14 mouse cellular contexts compared by ENCODE assay signal in the genomic region with DNA sequence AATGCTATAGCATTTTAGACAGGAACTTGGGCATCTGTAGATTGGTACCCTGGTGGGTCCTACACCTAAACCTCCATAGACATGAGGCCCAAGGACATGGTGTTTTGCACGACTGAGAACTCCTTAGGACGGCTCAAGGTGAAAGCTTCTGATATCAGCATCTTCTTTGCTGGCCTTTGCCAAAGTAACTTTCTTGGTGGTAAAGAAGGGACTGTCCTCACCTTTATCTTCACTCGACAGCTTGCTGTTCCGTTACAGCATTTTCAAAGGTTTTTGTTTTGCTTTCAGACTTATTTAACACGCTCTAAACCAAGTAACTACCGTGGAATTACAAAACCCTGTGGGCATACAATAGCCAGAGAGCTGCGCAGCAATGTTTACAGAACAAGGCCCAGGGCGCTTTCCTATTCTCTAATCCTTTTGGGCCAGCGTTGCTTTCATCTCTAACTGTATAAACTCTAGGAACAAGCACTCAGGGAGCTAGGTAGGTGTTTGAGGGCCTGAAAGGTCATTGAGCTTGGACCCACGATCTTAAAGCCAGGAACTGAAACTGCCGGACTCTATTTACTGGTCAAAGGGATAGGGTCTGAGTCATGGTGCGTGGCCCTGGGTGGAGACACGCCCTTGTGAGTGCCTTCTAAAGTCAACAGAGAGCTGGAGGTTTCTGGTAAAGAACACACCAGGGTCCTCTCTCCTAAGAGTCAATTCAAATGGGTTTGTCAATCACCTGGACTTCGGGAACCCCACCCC. TPM values are rescaled to one million over a fixed set of nuclear protein-coding genes. Genes with fewer than 3 reads are reported as not detected.
DNase-seq lines count a peak whose midpoint lies in the region; ATAC-seq and TF ChIP-seq lines count a peak whose summit lies in the region.
"Had no signal": no experiment of that assay in that cellular context is flagged by ENCODE, and none has a peak within 500 bp of the region (broad histone marks: within the 10 kb centered on the region; RNA-seq: fewer than 3 reads in every experiment).

No protein-coding gene starts in this region.

- no peak overlapping the region for H3K27ac ChIP-seq in intestine, embryonic 16.5 days (ENCODE audit: low read length)
- H3K27ac ChIP-seq in macrophage: peak overlapping the region; percentile 60
- no peak overlapping the region for H3K27ac ChIP-seq in layer of hippocampus, adult 2 months
- no peak overlapping the region for H3K27ac ChIP-seq in left cerebral cortex, adult 2 months
- H3K27ac ChIP-seq: midbrain, embryonic 13.5 days had no signal

- intact Hi-C loops in left cerebral cortex, adult 2 months (cut with DNase I): no loop called here

- no peaks in the 10 kb centered on the region for H3K27me3 ChIP-seq in intestine, embryonic 16.5 days (replicated peaks; ENCODE audit: control insufficient read depth, insufficient read depth, low read length)
- H3K27me3 ChIP-seq: midbrain, embryonic 13.5 days had no signal

- H3K4me2 ChIP-seq in intestine, embryonic 16.5 days (ENCODE audit: low read depth, low read length): no peak overlapping the region
- H3K4me2 ChIP-seq: midbrain, embryonic 13.5 days had no signal

- no peak overlapping the region for H3K9ac ChIP-seq in intestine, embryonic 16.5 days (ENCODE audit: low read depth, low read length)
- H3K9ac ChIP-seq: forebrain, postnatal 0 days; midbrain, embryonic 13.5 days had no signal

- no peak overlapping the region for H3K4me3 ChIP-seq in intestine, embryonic 16.5 days (ENCODE audit: low read length)
- no peak overlapping the region for H3K4me3 ChIP-seq in macrophage (ENCODE audit: inconsistent target)
- H3K4me3 ChIP-seq in layer of hippocampus, adult 2 months: no peak overlapping the region
- H3K4me3 ChIP-seq in left cerebral cortex, adult 2 months: no peak overlapping the region
- H3K4me3 ChIP-seq: midbrain, embryonic 13.5 days had no signal

- ATAC-seq in intestine, embryonic 16.5 days: peak; percentile 40; the same call in 1 of the 2 replicates
- ATAC-seq: forebrain, postnatal 0 days; midbrain, embryonic 13.5 days had no signal

- H3K4me1 ChIP-seq in intestine, embryonic 16.5 days (ENCODE audit: control insufficient read depth, insufficient read depth, low read length): no peaks in the 10 kb centered on the region
- H3K4me1 ChIP-seq: midbrain, embryonic 13.5 days had no signal

- no peaks in the 10 kb centered on the region for H3K36me3 ChIP-seq in intestine, embryonic 16.5 days (ENCODE audit: control insufficient read depth, insufficient read depth, low read length)
- peaks cover 16% of the 10 kb centered on the region; the same call in 1 of the 2 replicates for H3K36me3 ChIP-seq in macrophage (ENCODE audit: inconsistent target)
- H3K36me3 ChIP-seq: G1E had no signal

- no peaks in the 10 kb centered on the region for H3K9me3 ChIP-seq in intestine, embryonic 16.5 days (ENCODE audit: control insufficient read depth, low read length)
- H3K9me3 ChIP-seq: G1E; midbrain, embryonic 13.5 days had no signal

- WGBS in intestine, embryonic 16.5 days: 68% methylated on average over 14 of the region's 14 CpGs
- WGBS in macrophage (ENCODE audit: missing documents): 70% methylated on average over 14 of the region's 14 CpGs

- peaks cover 38% of the 10 kb centered on the region; the same call in 1 of the 2 replicates for H3K79me2 ChIP-seq in macrophage (ENCODE audit: inconsistent target)

- no peak for TF ChIP-seq CTCF in layer of hippocampus, adult 2 months (conservative IDR thresholded peaks at IDR 0.05)
- TF ChIP-seq CTCF in left cerebral cortex, adult 2 months (IDR thresholded peaks at IDR 0.05): no peak

- DNase-seq in spleen, postnatal 10 days (ENCODE audit: low spot score in 2 of 2): peak; percentile 32 to 40
- DNase-seq in spleen, postnatal 14 days (ENCODE audit: low spot score in 2 of 2): no peak
- DNase-seq in layer of hippocampus, adult 2 months (ENCODE audit: low spot score in 2 of 2): no peak
- no peak for DNase-seq in right cerebral cortex, postnatal 25 days
- no peak for DNase-seq in thymus, postnatal 0 days (ENCODE audit: low spot score)
- DNase-seq in left cerebral cortex, adult 2 months (ENCODE audit: extremely low spot score in 1 of 2, low spot score in 2 of 2): no peak
- DNase-seq: forebrain, postnatal 0 days; kidney, adult 2 months; thymus, postnatal 25 days had no signal

RNA-seq across cellular contexts. Expression of a gene that starts 21.5 kb away (rescaled TPM):
- polyA plus RNA-seq in intestine, embryonic 16.5 days (2015; fragmentation: Nextera tagmentation; extraction: Ambion mirVana): not detected in 2 replicates
- total RNA-seq in macrophage (2018; cell fraction: chromatin; rRNA removed): 1 to 10 TPM in 14 of 26 experiments, under 1 TPM in 9, not detected in 3; 0.33 to 3.4 (median 1.3) TPM
- total RNA-seq in macrophage (2018; cell fraction: cytosol; rRNA removed): under 1 TPM in 10 of 26 experiments, not detected in 16; 0.06 to 0.19 (median 0.10) TPM
- total RNA-seq in macrophage (2018; cell fraction: nucleus; rRNA removed): 1 to 10 TPM in 7 of 26 experiments, under 1 TPM in 13, not detected in 6; 0.45 to 2.6 (median 0.77) TPM
- polyA plus RNA-seq in macrophage (2018): 0.10 TPM in 1 of 3 replicates, not detected in the others
- not detected for total RNA-seq in layer of hippocampus, adult 2 months (2021)
- polyA plus RNA-seq in thymus, postnatal 0 days (2015; fragmentation: Nextera tagmentation; extraction: Ambion mirVana): 0.12 and 0.22 TPM in 2 replicates
- total RNA-seq in left cerebral cortex, adult 2 months (2021): under 1 TPM; 0.19 to 0.25 TPM
- polyA plus RNA-seq: forebrain, postnatal 0 days; G1E; heart, embryonic 14.5 days; midbrain, embryonic 13.5 days had no signal

RNA-seq across cellular contexts. Expression of a gene that starts 50.1 kb away (rescaled TPM):
- polyA plus RNA-seq in intestine, embryonic 16.5 days (2015; fragmentation: Nextera tagmentation; extraction: Ambion mirVana): 194 and 204 TPM in 2 replicates
- 10 to 100 TPM; 10.4 to 30.8 (median 18.0) TPM for total RNA-seq in macrophage (2018; cell fraction: chromatin; rRNA removed)
- total RNA-seq in macrophage (2018; cell fraction: cytosol; rRNA removed): 10 to 100 TPM; 65.7 to 93.2 (median 73.0) TPM
- 10 to 100 TPM; 20.1 to 55.1 (median 38.7) TPM for total RNA-seq in macrophage (2018; cell fraction: nucleus; rRNA removed)
- 55.9 to 98.6 TPM (median 79.0 TPM) in 3 replicates for polyA plus RNA-seq in macrophage (2018)
- 100 to 1,000 TPM; 131 to 137 TPM for total RNA-seq in layer of hippocampus, adult 2 months (2021)
- polyA plus RNA-seq in thymus, postnatal 0 days (2015; fragmentation: Nextera tagmentation; extraction: Ambion mirVana): 199 and 209 TPM in 2 replicates
- total RNA-seq in left cerebral cortex, adult 2 months (2021): 100 to 1,000 TPM; 150 to 151 TPM

Comparison
In these comparisons a context has a peak if more than half of its experiments do, and no peak if none do; other contexts are left out.
1. DNase-seq: peak in spleen, postnatal 10 days (2 of 2); none in spleen, postnatal 14 days (0 of 2), layer of hippocampus, adult 2 months (0 of 2), right cerebral cortex, postnatal 25 days (single experiment), thymus, postnatal 0 days (single experiment) and left cerebral cortex, adult 2 months (0 of 2).